Mouse (Mus musculus) liver, postnatal 0 days (tissue): Measurements from ENCODE around the gene Eda2r.

Source experiments
- CTCF ChIP-seq: sonication (generic); IDR thresholded peaks from 2 replicates; pipeline ENCODE4 v1.5.1; 2016; ENCODE audit warnings: antibody characterized with exemption, low read depth
- EP300 ChIP-seq: IDR thresholded peaks from 2 replicates; pipeline ENCODE4 v1.6.1; 2016; ENCODE audit warnings: antibody characterized with exemption, low read depth, mild to moderate bottlenecking

GRCm38 (mm10) chrX:97377065-97377421 lies at the start of gene Eda2r:
- TF ChIP-seq CTCF (no peak), EP300 (no peak)
